21 mouse cellular contexts compared by ENCODE assay signal in the genomic region with DNA sequence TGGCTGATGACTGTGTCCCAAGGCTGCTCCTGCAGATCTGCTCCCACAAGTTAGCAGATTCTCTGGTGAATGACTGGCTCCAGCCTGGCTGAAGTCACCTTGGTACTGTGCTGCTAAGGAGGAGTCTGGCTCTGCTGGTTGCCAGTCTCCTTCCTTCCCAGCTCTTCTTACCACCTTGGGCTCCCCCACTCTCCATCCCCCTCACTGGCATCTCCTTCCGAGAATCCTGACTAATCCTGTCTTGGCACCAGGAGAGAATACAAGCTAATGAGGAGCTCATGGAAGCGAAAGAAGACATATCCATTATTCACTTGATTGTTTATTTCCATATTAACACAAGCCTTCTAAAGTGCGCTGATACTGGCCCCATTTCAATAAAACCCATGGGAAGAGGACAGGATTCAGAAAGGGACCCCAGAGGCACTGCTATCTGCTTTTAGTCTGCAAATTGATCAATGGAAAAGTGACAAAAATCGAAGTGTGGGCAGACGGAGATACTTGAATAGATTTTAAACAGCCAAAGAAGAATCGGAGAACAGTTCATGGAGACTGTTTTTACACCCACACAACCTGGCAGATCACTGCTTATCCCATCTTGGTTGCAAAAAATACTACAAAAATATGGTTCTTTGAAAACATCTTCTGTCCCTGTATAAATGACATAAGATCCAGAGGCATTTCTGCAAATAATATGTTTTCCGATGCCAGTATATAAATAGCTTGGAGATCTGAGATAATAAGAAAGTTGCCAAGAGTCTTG. TPM values are rescaled to one million over a fixed set of nuclear protein-coding genes. Genes with fewer than 3 reads are reported as not detected.
A peak's percentile ranks its signal among the peaks of the same experiment; 100 is the strongest.
DNase-seq lines count a peak whose midpoint lies in the region; ATAC-seq and TF ChIP-seq lines count a peak whose summit lies in the region.
"Had no signal": no experiment of that assay in that cellular context is flagged by ENCODE, and none has a peak within 500 bp of the region (broad histone marks: within the 10 kb centered on the region; RNA-seq: fewer than 3 reads in every experiment).

No protein-coding gene starts in this region.

- TF ChIP-seq EP300 in liver, postnatal 0 days (IDR thresholded peaks at IDR 0.05; ENCODE audit: low read depth): no peak

- ATAC-seq in forebrain, postnatal 0 days: peak; percentile 68
- no peak for ATAC-seq in forebrain, embryonic 13.5 days
- ATAC-seq in liver, postnatal 0 days: no peak

- WGBS in forebrain, postnatal 0 days: 40% methylated on average over 7 of the region's 7 CpGs
- WGBS in forebrain, embryonic 13.5 days: 64% methylated on average over 7 of the region's 7 CpGs
- 75% methylated on average over 7 of the region's 7 CpGs for WGBS in liver, postnatal 0 days (ENCODE audit: insufficient replicate concordance)

- H3K36me3 ChIP-seq in forebrain, postnatal 0 days (ENCODE audit: insufficient read depth): no peaks in the 10 kb centered on the region
- no peaks in the 10 kb centered on the region for H3K36me3 ChIP-seq in forebrain, embryonic 13.5 days (ENCODE audit: poor library complexity, severe bottlenecking)
- H3K36me3 ChIP-seq in liver, postnatal 0 days (replicated peaks; ENCODE audit: insufficient read depth, low read length): no peaks in the 10 kb centered on the region
- H3K36me3 ChIP-seq: embryonic facial prominence, embryonic 10.5 days; heart, embryonic 15.5 days; hindbrain, embryonic 10.5 days; limb, embryonic 12.5 days had no signal

- H3K27ac ChIP-seq in forebrain, postnatal 0 days (ENCODE audit: low read depth, low read length): no peak overlapping the region
- H3K27ac ChIP-seq in forebrain, embryonic 13.5 days: no peak overlapping the region
- no peak overlapping the region for H3K27ac ChIP-seq in liver, postnatal 0 days (ENCODE audit: low read depth)
- H3K27ac ChIP-seq: embryonic facial prominence, embryonic 10.5 days; heart, embryonic 15.5 days; hindbrain, embryonic 10.5 days; limb, embryonic 12.5 days; liver, embryonic 14.5 days had no signal

- H3K4me2 ChIP-seq in forebrain, postnatal 0 days (ENCODE audit: low read depth): no peak overlapping the region
- no peak overlapping the region for H3K4me2 ChIP-seq in forebrain, embryonic 13.5 days
- no peak overlapping the region for H3K4me2 ChIP-seq in liver, postnatal 0 days (ENCODE audit: low read depth, low read length)
- H3K4me2 ChIP-seq: heart, embryonic 15.5 days; limb, embryonic 12.5 days had no signal

- H3K9ac ChIP-seq in forebrain, postnatal 0 days: no peak overlapping the region
- H3K9ac ChIP-seq in forebrain, embryonic 13.5 days: no peak overlapping the region
- no peak overlapping the region for H3K9ac ChIP-seq in liver, postnatal 0 days (replicated peaks)
- H3K9ac ChIP-seq: heart, embryonic 15.5 days; limb, embryonic 12.5 days; liver, embryonic 14.5 days had no signal

- H3K4me1 ChIP-seq in forebrain, postnatal 0 days (ENCODE audit: insufficient read depth): peaks cover 8% of the 10 kb centered on the region; the same call in 1 of the 2 replicates
- peaks cover 9% of the 10 kb centered on the region; the same call in 1 of the 2 replicates for H3K4me1 ChIP-seq in forebrain, embryonic 13.5 days
- H3K4me1 ChIP-seq in liver, postnatal 0 days (ENCODE audit: insufficient read depth): no peaks in the 10 kb centered on the region
- H3K4me1 ChIP-seq: heart, embryonic 15.5 days; hindbrain, embryonic 10.5 days had no signal

- no peak for TF ChIP-seq CTCF in forebrain, postnatal 0 days (IDR thresholded peaks at IDR 0.05; ENCODE audit: low read depth)
- TF ChIP-seq CTCF in liver, postnatal 0 days (IDR thresholded peaks at IDR 0.05; ENCODE audit: low read depth): no peak

- no peaks in the 10 kb centered on the region for H3K9me3 ChIP-seq in forebrain, postnatal 0 days (ENCODE audit: low read length)
- H3K9me3 ChIP-seq in forebrain, embryonic 13.5 days (replicated peaks): no peaks in the 10 kb centered on the region
- H3K9me3 ChIP-seq in liver, postnatal 0 days (ENCODE audit: low read length): no peaks in the 10 kb centered on the region
- H3K9me3 ChIP-seq: embryonic facial prominence, embryonic 10.5 days; heart, embryonic 15.5 days; hindbrain, embryonic 10.5 days; limb, embryonic 12.5 days had no signal

- peak; percentile 57 for DNase-seq in forebrain, postnatal 0 days
- DNase-seq in brain, adult 2 months (ENCODE audit: low read depth, low spot score): peak; percentile 81
- peak; percentile 69 for DNase-seq in layer of hippocampus, adult 9-11 months
- peak; percentile 49 to 74 for DNase-seq in right cerebral cortex, postnatal 10 days (ENCODE audit: low spot score in 2 of 2)
- no peak for DNase-seq in liver, postnatal 0 days
- DNase-seq in gastrocnemius, adult 8-10 months (ENCODE audit: low spot score in 2 of 2): no peak
- no peak for DNase-seq in B cell, adult 2 months
- DNase-seq: adrenal gland, adult 8-10 months; cerebellum, adult 9-10 months; kidney, adult 9 months; kidney, postnatal 4 days; lung, postnatal 14 days had no signal

- H3K4me3 ChIP-seq in forebrain, postnatal 0 days (ENCODE audit: low read depth, low read length): no peak overlapping the region
- H3K4me3 ChIP-seq in forebrain, embryonic 13.5 days: no peak overlapping the region
- H3K4me3 ChIP-seq in liver, postnatal 0 days (ENCODE audit: low read depth, low read length): no peak overlapping the region
- H3K4me3 ChIP-seq: embryonic facial prominence, embryonic 10.5 days; heart, embryonic 15.5 days; hindbrain, embryonic 10.5 days; limb, embryonic 12.5 days had no signal

- no peaks in the 10 kb centered on the region for H3K27me3 ChIP-seq in forebrain, postnatal 0 days (ENCODE audit: insufficient read depth, low read length)
- no peaks in the 10 kb centered on the region for H3K27me3 ChIP-seq in forebrain, embryonic 13.5 days
- H3K27me3 ChIP-seq in liver, postnatal 0 days (ENCODE audit: insufficient read depth, low read length): 0 out of 2 replicates have a peak, but pooled peaks cover 23% of the 10 kb centered on the region
- H3K27me3 ChIP-seq: heart, embryonic 15.5 days; limb, embryonic 12.5 days had no signal

RNA-seq across cellular contexts. Expression of a gene that starts 29.1 kb away (rescaled TPM):
- total RNA-seq in forebrain, postnatal 0 days (2014; rRNA removed): 0.15 TPM in 1 of 2 replicates, not detected in the other
- not detected in 2 replicates for polyA plus RNA-seq in forebrain, postnatal 0 days (2015; fragmentation: Nextera tagmentation; extraction: Ambion mirVana)
- polyA plus RNA-seq in forebrain, embryonic 13.5 days (2015; fragmentation: Nextera tagmentation; extraction: Ambion mirVana): not detected in 2 replicates
- not detected in 2 replicates for polyA plus RNA-seq in liver, postnatal 0 days (2015; fragmentation: Nextera tagmentation; extraction: Ambion mirVana)
- total RNA-seq in gastrocnemius, adult 8-10 months (2022): under 1 TPM in 2 of 4 experiments, not detected in 2; 0.12 to 0.22 TPM
- total RNA-seq: granulocyte monocyte progenitor cell, adult 5-6 weeks; monocyte, adult 5-6 weeks had no signal
- polyA plus RNA-seq: embryonic facial prominence, embryonic 10.5 days; hindbrain, embryonic 10.5 days; limb, embryonic 12.5 days; liver, embryonic 14.5 days; neural tube, embryonic 14.5 days had no signal

RNA-seq across cellular contexts. Expression of a gene that starts 47.5 kb away (rescaled TPM):
- 80.9 and 84.9 TPM in 2 replicates for total RNA-seq in forebrain, postnatal 0 days (2014; rRNA removed)
- 121 and 130 TPM in 2 replicates for polyA plus RNA-seq in forebrain, postnatal 0 days (2015; fragmentation: Nextera tagmentation; extraction: Ambion mirVana)
- polyA plus RNA-seq in forebrain, embryonic 13.5 days (2015; fragmentation: Nextera tagmentation; extraction: Ambion mirVana): 95.4 and 104 TPM in 2 replicates
- polyA plus RNA-seq in liver, postnatal 0 days (2015; fragmentation: Nextera tagmentation; extraction: Ambion mirVana): 34.2 and 40.5 TPM in 2 replicates
- total RNA-seq in gastrocnemius, adult 8-10 months (2022): 10 to 100 TPM; 65.6 to 74.7 (median 66.2) TPM

Comparison
In these comparisons a context has a peak if more than half of its experiments do, and no peak if none do; other contexts are left out.
1. DNase-seq: peak in forebrain, postnatal 0 days (single experiment), brain, adult 2 months (single experiment), layer of hippocampus, adult 9-11 months (single experiment) and right cerebral cortex, postnatal 10 days (2 of 2); none in liver, postnatal 0 days (single experiment), gastrocnemius, adult 8-10 months (0 of 2) and B cell, adult 2 months (0 of 2).